Mouse (Mus musculus) CD8-positive naive resting alpha-beta T cell, adult 2 months (primary cell): ENCODE results near the gene Kcnab2.
A peak's percentile ranks its signal among the peaks of the same experiment; 100 is the strongest.

Source experiments
- DNase-seq, 2 experiments: peaks; one replicate each; pipeline ENCODE4 v3.0.0; 2022; ENCODE audit warnings: low read depth in 2 of 2, low spot score in 2 of 2

Gene Kcnab2

DNA sequence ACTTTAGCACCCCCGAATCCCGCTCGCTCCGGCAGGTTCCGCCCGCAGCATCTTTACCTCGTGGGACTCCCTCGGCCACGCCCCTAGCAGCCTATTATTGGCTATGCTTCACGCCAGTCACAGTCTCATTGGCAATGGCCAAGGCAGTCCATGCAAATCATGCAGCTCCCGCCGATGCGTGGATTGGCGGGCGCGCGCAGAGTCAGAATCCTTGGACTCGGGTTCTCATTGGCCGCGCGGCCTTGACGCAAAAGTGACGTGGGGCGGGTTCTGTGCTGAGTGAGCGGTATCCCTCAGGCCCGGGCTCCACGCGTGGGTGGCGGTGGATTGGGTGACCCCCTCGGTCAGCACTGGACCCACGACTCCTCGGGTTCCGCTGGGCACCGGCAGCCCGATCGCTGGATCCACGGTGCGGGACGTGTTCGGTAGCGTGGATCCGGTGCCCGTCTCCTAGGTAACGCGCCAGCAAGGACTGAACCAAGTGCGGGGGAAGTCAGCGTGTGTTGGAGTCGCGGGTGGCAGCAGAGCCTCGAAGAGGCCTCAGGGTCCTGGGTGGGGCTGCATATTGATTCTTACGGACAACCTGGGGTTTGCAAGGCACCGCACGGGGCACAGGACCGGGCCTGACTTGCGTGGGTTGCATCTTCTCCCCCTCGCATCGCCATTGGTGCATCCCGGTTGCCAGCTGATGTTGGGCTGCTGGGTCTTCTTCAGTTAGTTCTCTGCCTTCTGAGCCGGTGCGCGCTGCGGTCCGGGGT lies at the start of gene Kcnab2:
Gene Kcnab2, minus strand, starts transcription at position 406 of the 758 bp plus-strand sequence.
- DNase-seq: peak; percentile 98

DNA sequence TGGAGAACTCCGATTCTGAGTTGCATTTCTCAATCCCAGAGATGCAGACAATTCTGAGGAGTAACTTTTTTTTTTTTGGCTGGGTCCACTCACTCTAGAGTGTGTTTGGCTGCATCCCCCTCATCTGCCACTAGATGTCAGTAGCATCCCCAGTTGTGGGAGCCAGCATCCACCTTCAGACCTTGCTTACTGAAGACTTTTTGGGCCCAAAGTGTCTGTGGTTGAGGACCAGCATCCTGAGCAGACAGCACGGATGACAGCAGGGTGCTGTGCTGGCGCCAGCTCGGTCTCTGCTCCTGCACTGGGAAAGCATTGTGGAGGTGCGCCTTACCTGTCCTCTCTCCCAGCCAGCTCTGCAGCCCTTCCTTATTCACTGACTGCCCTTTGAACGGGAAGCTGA lies 42.4 kb upstream of the Kcnab2 start:
- peak; percentile 40 to 62 for DNase-seq

DNA sequence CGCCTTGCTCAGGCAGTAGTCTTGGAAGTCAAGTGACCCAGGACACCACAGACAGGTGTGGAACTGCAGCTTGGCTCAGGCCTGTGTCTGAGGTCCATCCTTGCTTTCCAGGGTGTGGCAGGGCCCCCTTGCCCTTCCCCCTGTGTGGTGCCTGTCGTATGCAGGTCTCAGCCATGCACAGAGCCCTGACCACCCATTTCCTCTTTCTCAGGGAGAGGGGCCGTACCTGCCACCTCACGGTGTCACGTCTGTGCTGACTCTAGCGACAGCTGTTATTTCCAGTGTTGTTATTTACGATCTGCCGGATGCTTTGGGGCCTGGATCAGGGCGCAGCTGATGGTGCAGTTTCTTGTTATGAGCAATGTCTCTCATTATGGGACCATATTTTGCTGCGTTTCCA lies 41.4 kb upstream of the Kcnab2 start:
- DNase-seq: no peak

DNA sequence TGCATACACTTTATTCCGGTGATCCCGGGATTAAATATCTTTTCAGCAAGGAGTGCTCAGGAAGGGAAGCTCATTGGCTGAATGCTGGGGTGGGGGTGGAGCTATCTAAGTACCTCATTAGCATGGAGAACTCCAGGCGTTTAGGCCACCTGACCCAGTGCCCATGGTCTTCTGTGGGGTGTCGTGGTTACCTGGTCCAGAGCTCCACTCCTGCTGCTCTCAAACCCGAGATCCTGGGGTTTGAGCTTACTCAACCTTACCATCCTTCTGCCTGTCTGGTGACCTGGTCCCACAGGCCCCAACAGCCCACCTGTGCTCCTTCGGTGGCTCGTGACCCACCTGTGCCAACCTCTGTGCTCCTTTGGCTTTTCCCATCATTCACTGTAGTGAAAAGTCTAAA lies 37.2 kb upstream of the Kcnab2 start:
- DNase-seq: no peak

DNA sequence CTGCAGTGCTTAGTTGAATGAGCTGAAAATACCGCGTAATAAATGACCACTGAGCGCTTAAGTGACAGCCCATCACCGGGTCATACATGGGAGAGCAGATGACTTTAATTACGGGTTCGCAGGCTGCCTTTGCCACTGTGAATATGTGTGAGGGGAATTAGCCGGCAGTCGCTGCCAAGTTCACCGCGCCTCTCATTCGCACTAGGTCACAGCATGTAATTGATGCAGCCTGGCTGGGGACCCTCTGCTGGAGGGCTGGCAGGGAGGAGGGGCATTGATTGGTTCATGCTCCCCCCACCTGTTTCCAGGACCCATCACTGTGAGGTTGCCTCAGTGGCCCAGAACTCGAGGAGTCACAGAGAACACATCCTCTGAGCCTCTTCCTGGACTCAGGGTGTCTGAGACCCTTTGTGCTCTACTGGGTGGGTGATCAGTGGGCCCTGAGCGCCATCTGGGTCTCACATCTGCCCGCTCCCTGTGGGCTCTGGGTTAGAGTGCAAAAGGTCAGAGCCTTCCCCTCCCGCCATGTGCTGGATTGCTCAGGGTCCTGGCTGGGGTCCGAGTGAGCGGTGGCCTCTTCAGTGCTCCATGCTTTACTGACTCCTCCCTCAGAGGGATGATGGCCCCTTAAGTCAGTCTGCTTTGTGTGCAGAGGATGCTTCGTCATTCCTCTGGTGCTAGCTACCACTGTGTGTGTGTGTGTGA lies 34.7 kb upstream of the Kcnab2 start:
- DNase-seq: no peak

DNA sequence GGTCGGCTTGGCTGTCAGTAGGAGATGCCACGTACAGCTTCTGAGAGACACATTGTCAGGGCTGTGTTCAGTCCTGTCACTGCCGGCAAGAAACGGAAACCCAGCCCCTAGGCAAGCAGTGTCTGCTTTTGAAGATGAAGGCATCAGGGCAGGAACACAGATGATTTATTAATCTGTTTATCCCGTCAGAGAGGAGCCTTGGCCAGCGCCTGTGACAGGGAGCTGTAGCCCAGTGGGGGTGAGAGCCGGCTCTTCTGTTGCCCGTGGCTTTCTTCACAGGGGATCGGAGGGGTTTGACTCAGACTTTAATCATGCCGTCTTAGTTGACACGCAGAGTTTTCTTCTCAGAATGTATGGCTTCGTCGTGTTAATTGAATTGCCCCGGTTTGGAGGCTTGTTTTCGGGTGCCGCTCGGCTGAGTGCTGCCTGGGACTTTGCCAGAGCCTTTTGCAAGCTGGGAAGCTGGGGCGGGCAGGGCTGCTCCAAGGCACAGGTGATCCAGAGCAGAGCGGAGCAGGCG lies 16.7 kb upstream of the Kcnab2 start:
- DNase-seq: no peak

DNA sequence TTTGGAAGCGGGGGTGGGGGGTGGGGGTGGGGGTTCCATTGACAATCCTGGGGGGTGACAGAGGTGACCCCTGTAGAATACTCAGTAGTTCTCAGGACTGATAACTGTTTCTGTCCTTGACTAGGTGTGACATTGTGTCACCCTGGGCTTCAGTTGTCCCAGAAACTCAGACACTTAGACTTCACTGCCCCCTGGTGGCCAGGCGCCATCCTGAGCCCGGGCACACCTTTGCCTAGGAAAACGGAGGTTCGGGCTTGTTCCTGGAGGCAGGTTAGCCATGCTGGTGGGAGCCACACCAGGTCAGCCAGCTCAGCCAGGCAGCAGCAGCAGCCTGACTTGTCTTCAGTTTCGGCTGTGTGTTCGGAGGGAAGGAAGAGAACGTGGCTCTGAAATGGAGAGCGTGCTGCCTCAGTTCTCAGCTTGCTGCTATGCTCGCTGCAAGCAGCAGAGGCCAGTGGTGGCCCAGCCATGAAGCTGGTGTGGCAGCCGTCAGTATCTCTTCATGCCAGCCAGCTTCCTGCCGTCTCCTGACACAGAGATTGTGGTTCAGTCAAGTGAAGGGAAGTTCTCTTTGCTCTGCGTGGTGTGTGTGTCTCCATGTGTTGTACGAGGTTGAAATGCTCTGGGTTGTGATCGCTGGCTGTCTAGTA lies 13.7 kb upstream of the Kcnab2 start:
- DNase-seq: peak; percentile 82 to 88

DNA sequence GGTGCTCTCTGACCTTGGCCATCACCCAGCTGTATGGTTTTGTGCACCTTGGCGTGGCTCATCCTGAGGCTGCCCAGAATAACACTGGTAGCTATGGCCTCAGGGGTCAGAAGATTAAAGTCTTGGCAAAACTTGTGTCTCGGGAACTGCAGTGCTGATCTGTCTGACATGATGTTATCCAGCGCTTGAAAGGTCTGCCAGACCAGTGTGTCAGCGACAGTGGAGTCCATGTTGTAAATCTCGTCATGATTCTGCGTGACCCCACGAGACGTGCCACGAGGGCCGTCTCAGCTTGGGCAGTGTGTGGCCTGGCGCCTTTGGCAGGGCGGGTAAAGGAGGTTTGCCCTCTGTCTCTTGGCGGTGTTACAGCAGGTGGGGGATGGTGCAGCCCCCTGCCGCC lies 12.6 kb upstream of the Kcnab2 start:
- DNase-seq: no peak

DNA sequence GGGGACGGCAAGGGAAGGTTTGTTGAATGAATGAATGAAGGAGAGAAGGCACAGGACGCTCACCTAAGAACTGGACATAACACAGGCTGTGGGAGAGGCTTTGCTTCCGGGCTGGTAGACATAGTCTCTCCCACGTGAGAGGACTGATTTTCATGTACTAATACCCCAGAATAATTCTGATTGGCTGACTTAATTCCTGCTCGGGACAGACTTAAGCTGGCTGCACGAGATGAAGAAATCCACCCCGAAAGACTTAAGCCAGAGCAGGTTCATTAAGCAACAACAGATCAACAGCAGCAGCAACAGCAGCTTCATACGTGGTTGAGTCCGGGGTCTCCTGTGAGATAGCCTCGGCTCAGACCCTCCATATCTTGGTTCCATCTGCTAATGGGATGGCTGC lies 10.4 kb upstream of the Kcnab2 start:
- DNase-seq: no peak

DNA sequence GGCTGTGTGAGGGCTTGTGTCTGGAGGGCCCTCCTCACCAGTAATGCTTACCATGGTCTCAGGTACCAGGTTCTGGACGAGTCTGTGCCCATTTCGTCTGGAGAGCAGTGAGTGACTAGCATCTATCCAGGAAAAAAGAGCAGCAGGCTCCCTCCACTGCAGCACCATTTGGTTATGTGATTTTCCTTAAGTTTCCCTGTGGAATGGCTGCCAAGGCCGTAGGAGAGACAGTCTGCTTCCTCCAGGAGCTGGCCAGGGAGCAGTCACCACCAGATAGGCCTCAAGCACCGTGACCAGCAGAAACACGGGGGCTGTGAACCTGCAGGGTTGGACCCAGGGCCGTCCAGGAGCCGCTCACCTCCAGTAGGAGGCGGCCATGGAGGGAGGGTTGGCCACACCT lies 2.8 kb upstream of the Kcnab2 start:
- no peak for DNase-seq

DNA sequence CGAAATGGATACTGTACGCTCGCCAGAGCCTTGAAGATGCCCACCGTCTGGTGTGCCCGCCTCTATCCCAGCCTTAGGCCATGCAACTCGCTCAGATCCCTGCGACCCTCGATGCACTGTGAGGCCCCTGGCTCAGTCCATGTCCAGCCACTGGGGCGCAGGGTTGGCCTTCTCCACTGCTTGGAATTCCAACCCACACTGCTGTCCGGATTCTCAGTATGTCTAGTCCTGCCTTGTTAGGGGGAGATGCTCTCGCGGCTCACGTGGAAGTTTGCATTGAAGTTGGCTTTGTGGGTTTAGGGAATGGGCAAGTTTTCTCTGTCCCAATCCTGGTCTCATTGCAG lies 525 bp upstream of the Kcnab2 start:
- no peak for DNase-seq

DNA sequence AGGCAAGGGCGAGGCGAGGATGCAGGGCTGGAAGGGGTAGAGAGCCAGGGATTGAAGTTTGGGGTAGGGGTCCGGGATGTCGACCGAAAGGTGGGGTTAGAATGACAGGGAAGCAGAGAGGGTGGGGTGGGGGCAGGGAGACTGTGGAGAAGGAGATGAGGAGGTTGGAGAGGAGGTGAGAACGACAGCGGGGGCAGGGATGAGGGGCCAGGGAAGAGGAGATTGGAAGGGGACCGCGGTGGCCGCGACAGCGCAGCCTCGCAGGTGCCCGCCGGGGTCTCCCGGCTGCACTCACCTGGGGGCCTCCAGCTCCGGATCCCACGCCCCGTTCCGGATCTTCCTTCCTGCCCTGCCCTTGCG lies 585 bp downstream of the Kcnab2 start:
- DNase-seq: no peak

DNA sequence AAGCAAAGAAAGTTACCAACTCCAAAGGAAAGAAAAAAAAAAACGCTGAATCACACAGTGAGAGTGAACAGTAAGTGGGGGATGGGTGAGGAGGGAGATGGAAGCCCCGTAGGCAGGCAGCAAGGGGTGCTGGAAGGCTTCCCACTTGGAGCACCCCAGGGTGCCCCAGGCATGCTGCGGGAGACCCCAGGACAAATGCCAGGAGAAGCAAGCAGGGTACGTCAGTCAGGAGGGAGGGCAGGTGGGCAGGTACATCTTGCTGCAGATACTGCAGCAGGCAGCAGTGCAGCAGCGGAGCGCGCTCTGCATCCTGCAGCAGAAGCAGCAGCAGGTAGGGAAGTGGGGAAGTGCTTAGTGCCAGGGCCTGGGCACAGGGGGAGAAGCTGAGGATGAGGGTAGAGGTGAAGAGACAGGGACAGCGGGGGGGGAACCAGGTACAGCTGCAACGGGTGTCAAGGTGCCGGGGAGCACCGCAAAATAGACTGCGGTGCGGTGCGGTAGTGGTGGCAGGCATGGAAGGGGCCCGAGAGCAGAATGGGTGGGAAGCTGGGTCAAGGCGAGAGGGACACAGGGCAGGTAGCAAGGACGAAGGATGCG lies 1.1 kb downstream of the Kcnab2 start, which contains the start of gene Nphp4:
Gene Nphp4, plus strand, starts transcription at position 280 of the 597 bp plus-strand sequence.
- DNase-seq: peak in 1 of 2 experiments; percentile 7

DNA sequence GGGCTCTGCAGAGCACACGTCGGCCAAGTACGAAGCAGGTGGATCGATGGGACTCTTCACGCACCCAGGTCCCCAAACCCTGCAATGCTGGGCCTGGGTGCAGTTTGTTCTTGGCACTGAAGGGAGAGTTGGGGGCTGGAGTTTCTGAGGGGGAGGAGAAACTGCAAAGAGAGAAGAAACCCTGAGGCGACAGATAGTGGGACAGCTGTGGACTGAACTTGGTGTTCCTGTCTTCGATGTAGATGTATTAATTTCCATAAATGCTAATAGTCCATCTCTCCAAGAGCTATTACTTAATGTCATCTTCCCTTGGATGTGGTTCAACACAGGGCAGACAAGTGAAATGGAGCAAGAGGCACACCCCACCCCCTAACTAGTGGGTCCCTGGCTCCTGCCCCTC lies 1.7 kb downstream of the Kcnab2 start:
- DNase-seq: no peak

DNA sequence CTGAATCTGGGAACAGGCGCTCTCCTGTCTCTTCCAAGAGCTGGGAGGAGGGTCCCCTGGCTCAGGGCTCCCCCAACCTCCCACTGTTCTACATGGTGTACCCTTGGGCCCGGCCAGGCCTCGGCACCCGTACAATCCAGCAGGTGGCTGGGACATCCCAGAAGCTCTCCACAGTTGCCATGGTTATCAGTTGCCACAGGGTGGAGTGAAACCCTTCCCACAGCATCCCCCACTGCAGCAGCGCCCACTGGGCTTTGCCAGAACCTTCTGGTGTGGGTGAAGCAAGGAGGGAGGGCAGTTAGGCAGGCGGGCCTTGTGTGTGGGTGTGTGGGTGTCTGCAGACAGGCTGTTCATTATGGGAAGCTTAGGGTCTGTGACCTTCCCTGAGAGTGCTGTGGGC lies 9.7 kb downstream of the Kcnab2 start:
- DNase-seq: no peak

DNA sequence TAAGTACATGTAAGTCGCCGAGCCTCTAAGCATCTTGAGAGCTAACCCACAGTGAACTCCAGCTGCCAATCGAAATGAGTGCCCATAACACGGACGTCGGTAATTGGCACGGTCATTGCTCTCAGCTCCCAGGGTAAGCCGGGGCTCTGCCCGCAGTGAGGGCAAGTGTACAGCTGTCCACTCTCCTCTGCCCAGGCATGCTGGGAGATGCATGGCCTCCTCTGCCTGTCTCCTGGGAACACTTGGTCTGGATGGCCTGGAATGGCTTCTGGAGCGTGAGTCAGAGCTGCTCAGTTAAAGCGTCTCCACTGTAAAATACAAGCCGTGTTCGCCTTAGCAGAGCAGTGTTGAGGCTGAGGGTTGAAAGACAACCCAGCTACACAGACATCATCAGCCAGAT lies 11.1 kb downstream of the Kcnab2 start:
- no peak for DNase-seq

DNA sequence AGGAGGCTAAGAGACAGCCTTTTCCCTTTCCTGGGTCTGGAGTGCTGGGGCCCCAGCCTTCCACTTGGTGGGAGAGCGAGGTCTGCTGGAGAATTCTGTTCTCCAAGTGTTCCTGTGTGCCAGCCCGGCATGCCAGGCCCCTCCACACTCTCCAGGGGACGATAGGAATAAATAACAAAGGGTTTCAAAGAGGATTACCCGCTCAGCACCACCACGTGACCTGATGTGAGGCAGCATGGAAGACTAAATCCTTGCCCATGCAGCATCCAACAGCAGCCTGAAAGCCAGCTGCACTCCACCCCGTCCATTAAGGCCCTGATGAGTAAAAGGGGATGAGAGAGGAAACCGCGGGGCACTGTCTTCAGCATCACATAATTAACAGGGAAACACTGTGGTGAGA lies 12.6 kb downstream of the Kcnab2 start:
- DNase-seq: no peak

DNA sequence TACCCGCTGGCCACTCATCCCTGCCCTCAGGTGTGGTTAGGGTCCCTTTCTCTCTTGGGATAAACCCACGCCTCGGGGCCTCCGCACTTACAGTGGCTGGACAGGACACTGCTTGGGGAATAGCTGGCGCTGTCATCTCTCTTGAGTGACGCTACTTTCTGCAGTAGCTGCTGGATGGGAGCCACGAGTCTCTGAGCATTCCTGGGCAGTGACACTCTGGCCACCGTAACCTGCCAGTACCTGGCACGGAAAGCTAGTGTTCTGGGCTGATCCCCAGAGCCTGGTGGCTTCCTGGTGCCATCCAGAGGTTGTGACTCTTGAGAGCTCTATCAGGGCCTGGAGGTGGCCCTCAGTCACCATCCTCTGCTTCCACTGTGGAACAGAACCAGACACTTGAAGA lies 14.5 kb downstream of the Kcnab2 start:
- no peak for DNase-seq

DNA sequence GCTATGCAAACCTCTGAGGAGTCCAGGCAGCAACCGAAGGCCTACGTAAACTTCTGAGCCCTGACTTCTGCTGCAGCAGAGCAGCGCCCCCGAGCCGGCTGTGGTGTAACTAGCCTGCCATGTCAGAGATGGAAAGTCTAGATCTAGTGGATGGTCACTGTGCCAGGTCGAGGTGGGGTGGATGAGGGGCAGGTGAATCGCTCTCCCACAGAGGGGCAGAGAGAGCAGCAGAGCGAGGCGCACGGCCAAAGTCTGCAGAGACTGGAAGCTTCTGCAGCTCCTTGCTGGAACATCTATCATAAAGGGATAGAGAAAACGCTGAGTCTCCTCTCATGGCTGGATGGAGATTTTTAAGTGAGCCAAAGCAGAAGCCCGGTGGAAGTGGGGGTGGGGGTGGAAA lies 15.2 kb downstream of the Kcnab2 start:
- no peak for DNase-seq

DNA sequence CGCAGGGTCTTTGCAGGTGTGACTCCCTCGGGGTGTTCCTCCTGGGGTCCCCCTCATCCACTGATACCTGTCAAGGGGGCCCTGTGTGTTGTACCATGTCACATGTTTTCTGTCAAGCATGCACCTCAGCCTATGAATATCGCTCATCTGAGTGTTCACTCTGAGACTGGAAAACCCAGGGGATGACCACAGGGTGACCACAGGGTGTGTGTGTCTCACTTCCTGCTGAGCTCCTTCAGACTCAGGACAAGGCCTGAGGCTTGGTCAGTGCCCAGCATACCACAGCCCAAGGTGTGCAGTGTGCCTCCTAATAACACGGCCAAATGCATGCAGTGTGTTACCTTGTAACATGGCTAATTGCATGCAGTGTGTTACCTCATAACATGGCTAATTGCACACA lies 20.0 kb downstream of the Kcnab2 start:
- DNase-seq: no peak

DNA sequence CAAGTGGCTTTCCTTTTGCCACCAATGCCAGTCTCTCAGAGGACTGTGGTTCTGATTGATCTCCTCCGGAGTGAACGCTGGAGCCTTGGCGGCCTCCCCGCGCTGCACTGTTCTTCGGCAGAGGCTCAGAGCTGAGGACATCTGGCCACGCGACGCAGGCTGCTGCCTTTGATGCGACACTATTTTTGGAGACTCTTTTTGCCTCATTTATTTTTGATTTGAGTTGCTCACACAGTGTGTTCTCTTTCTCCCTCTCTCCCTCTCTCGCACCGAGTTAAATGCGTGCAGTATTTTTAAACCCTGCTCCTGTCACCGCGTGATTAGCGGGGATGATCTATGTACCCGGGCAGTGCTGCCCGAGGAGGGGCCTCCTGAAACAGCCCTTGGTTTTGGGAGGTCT lies 21.1 kb downstream of the Kcnab2 start:
- DNase-seq: no peak

DNA sequence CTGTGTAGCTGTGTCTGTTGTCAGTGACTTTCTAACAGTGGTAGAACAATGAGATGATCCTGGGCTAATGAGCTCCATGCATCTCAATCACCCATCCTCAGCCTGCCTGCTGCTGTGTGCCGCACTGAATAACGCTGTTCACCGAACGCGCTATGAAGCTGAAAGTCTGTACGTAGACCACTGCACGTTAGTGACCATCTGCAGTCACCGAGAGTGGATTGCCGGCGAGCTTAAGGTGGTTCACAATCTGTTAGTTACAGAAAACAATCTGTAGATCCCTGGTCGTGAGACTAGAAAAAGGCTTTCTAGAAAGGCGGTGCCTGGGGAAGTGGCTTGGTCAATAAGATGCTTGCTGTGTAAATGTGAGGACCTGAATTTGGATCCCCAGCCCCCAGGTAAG lies 23.5 kb downstream of the Kcnab2 start:
- DNase-seq: no peak
